Mouse (Mus musculus) pancreas, adult 10 weeks (tissue): ENCODE measurements around the gene Mea1. TPM values are rescaled to one million over a fixed set of nuclear protein-coding genes. Genes with fewer than 3 reads are reported as not detected.

Experiments
- polyA plus RNA-seq: library from polyadenylated mRNA; stranded (reverse); fragments of 350-450 nt; fragmentation: Illumina TruSeq; extraction: RNeasy Lipid Tissue Mini Kit (QIAGEN cat#74804); gene quantifications from one replicate; pipeline ENCODE4 v1.2.3, GENCODE M21; 2015; ENCODE audit warnings: low read depth, low replicate concordance; ENCODE audit not compliant: insufficient read depth

Mea1 gene
- polyA plus RNA-seq, result 20.0 TPM

GRCm38 (mm10) chr17:46678416-46678815, at the start of gene Mea1:
Mea1 (plus strand) TSS chr17:46678793.

DNA sequence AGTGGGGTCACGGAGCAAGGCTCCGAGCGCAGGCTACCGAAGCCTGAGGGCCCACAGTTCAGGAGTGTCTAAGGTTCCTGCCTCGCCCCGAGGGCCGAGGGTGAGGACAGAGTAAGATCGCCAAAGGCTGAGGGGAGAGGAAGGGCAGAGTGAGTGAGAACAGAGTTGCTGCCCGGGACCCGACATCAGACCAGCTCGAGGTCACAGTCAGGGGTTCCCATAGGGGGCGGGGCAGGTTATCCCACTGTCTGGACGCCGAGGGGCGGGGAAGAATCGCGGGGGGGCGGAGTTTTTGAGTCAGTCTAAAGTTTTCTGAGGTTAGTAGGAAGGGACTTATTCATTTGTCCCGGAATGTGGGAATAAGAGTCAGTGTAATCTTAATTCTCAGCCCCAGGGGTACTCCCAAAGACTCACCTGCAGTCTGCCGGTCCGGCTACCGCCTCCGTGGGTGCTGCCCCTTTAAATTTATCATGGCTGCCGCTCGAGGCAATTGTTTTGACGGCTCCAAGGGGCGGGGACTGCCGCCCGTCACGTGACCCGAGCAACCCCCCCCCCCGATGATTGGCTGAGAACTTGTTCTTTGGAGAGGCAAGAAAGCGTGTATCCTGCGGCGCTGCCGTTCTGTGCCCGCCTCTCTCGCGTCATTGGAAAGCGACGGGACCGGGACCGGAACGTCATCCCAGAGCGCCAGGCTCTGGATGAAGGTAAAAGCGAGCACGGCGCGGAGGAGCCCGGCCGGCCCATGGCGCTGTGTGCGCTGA, 32.9 kb upstream of the Mea1 start, which contains the start of the genes Klc4 and Mrpl2:
Gene Klc4 (minus strand): TSS at position 462 of the 761 bp plus-strand sequence.
Gene Mrpl2 (plus strand): TSS at position 669 of the 761 bp plus-strand sequence.

GRCm38 (mm10) chr17:46650232-46651031, 28.2 kb upstream of the Mea1 start, which contains the start of gene Cul7:
Cul7 (plus strand) TSS chr17:46650337.

GRCm38 (mm10) chr17:46673850-46674529, 4.6 kb upstream of the Mea1 start, which contains the start of gene Rrp36:
Rrp36 (minus strand) TSS chr17:46674352.

GRCm38 (mm10) chr17:46680760-46681373, 2.3 kb downstream of the Mea1 start, which contains the start of gene Klhdc3:
Klhdc3 (minus strand) TSS chr17:46680914.

GRCm38 (mm10) chr17:46704887-46705835, 26.6 kb downstream of the Mea1 start, which contains the start of gene Ppp2r5d:
Ppp2r5d (minus strand) TSS chr17:46705111.

DNA sequence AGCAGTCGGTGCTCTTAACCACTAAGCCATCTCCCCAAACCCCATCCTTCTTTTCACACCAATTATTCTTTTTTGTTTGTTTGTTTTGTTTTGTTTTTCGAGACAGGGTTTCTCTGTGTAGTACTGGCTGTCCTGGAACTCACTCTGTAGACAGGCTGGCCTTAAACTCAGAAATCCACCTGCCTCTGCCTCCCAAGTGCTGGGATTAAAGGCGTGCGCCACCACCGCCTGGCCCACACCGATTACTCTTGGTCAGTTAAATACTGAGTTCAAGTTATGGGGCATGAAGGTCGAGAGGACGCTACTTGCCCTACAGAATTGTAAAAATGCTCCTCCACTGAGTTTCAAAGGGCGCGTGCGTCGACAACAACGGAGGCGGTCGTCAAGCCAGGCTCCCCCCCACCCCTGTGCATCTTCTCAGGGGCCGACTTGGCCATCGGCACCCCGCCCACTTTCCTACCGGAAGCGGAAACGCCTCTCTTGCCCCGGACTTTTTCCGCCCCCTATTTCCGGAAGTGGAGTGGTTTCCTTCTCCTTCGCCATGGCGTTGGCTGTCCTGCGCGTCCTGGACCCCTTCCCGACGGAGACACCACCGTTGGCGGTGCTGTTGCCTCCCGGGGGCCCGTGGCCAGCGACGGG, 32.5 kb downstream of the Mea1 start, which contains the start of gene Pex6:
Gene Pex6 (plus strand): TSS at position 505 of the 639 bp plus-strand sequence.

GRCm38 (mm10) chr17:46728904-46729318, 50.3 kb downstream of the Mea1 start, which contains the start of gene Gnmt:
Gnmt (minus strand) TSS chr17:46729168.

Other genes with a start within 250 kb of the Mea1 start
- 1.3 TPM for gene Crip3, start 249.9 kb upstream of the Mea1 start, polyA plus RNA-seq
- not detected for gene Slc22a7, start 240.3 kb upstream of the Mea1 start, polyA plus RNA-seq
- not detected for gene Ttbk1, start 191.1 kb upstream of the Mea1 start, polyA plus RNA-seq
- gene Dnph1, start 182.1 kb upstream of the Mea1 start, polyA plus RNA-seq, result 1.7 TPM
- 5.5 TPM for gene Cul9, start 132.4 kb upstream of the Mea1 start, polyA plus RNA-seq
- 9.9 TPM for gene Srf, start 122.6 kb upstream of the Mea1 start, polyA plus RNA-seq
- gene Ptk7, start 49.3 kb upstream of the Mea1 start, polyA plus RNA-seq, result 5.2 TPM
- 6.9 TPM for gene Klc4, start 32.8 kb upstream of the Mea1 start, polyA plus RNA-seq
- gene Mrpl2, start 32.6 kb upstream of the Mea1 start, polyA plus RNA-seq, result 28.6 TPM
- 12.1 TPM for gene Cul7, start 28.5 kb upstream of the Mea1 start, polyA plus RNA-seq
- gene Rrp36, start 4.4 kb upstream of the Mea1 start, polyA plus RNA-seq, result 5.5 TPM
- 14.0 TPM for gene Klhdc3, start 2.1 kb downstream of the Mea1 start, polyA plus RNA-seq
- 12.1 TPM for gene Ppp2r5d, start 26.3 kb downstream of the Mea1 start, polyA plus RNA-seq
- gene Pex6, start 32.7 kb downstream of the Mea1 start, polyA plus RNA-seq, result 13.1 TPM
- gene Gnmt, start 50.4 kb downstream of the Mea1 start, polyA plus RNA-seq, result 55.2 TPM
- 16.6 TPM for gene Cnpy3, start 73.4 kb downstream of the Mea1 start, polyA plus RNA-seq
- gene Ptcra, start 84.9 kb downstream of the Mea1 start, polyA plus RNA-seq, result not detected
- gene 2310039H08Rik, start 93.8 kb downstream of the Mea1 start, polyA plus RNA-seq, result 17.3 TPM
- 13.0 TPM for gene Rpl7l1, start 103.9 kb downstream of the Mea1 start, polyA plus RNA-seq
- 4.3 TPM for gene Bicral, start 179.7 kb downstream of the Mea1 start, polyA plus RNA-seq
- 5.2 TPM for gene Tbcc, start 211.9 kb downstream of the Mea1 start, polyA plus RNA-seq
- gene Prph2, start 231.7 kb downstream of the Mea1 start, polyA plus RNA-seq, result not detected